Mouse (Mus musculus) kidney, adult 10 weeks (tissue): ENCODE measurements around the gene Usp11. TPM values are rescaled to one million over a fixed set of nuclear protein-coding genes. Genes with fewer than 3 reads are reported as not detected.

Experiments used
- polyA plus RNA-seq: library from polyadenylated mRNA; stranded (reverse); fragments of 350-450 nt; fragmentation: Illumina TruSeq; extraction: RNeasy Lipid Tissue Mini Kit (QIAGEN cat#74804); gene quantifications from one replicate; pipeline ENCODE4 v1.2.3, GENCODE M21; 2014; ENCODE audit warnings: low read depth, low replicate concordance

The Usp11 gene
- polyA plus RNA-seq = 2.8 TPM

GRCm38 (mm10) chrX:20703741-20704290, at the start of gene Usp11:
Gene Usp11 (plus strand): TSS chrX:20703906.

GRCm38 (mm10) chrX:20658026-20658652, 45.6 kb upstream of the Usp11 start, which contains the start of gene Uba1:
Gene Uba1 (plus strand): TSS chrX:20658326.

GRCm38 (mm10) chrX:20687519-20688067, 16.1 kb upstream of the Usp11 start, which contains the start of gene Cdk16:
Gene Cdk16 (plus strand): TSS chrX:20687954.

Other genes starting within 250 kb of the Usp11 start
- gene Rgn, start 154.1 kb upstream of the Usp11 start, polyA plus RNA-seq = 15.3 TPM
- gene Rbm10, start 86.4 kb upstream of the Usp11 start, polyA plus RNA-seq = 5.0 TPM
- gene Ndufb11, start 86.3 kb upstream of the Usp11 start, polyA plus RNA-seq = 79.4 TPM
- gene Uba1, start 45.6 kb upstream of the Usp11 start, polyA plus RNA-seq = 73.5 TPM
- 25.2 TPM for gene Cdk16, start 16.0 kb upstream of the Usp11 start, polyA plus RNA-seq
- gene Araf, start 93.9 kb downstream of the Usp11 start, polyA plus RNA-seq = 54.9 TPM
- not detected for gene Timp1, start 166.3 kb downstream of the Usp11 start, polyA plus RNA-seq
- 0.16 TPM for gene Syn1, start 217.1 kb downstream of the Usp11 start, polyA plus RNA-seq
- not detected for gene Cfp, start 227.6 kb downstream of the Usp11 start, polyA plus RNA-seq
- 5.1 TPM for gene Elk1, start 246.7 kb downstream of the Usp11 start, polyA plus RNA-seq